Mouse (Mus musculus): Measurements from ENCODE around the gene Ipo7. TPM values are rescaled to one million over a fixed set of nuclear protein-coding genes. Genes with fewer than 3 reads are reported as not detected.
"Not testable (repeated sequence)": the region's sequence is repeated elsewhere in the genome, so short reads cannot be mapped to it uniquely, and the experiment has no call there.

Gene Ipo7
- 9.8 and 18.5 TPM in 2 replicates for polyA plus RNA-seq (2012; rRNA removed)

- DNase-seq (ENCODE audit: low read depth, low spot score), result peak; percentile 87
Observed at GRCm38 (mm10) chr7:110018117-110018630, at the start of gene Ipo7. Gene Ipo7, plus strand, starts transcription at chr7:110018274.

GRCm38 (mm10) chr7:109968924-109969450 lies 49.1 kb upstream of the Ipo7 start:
- 11% methylated on average over 1 of the region's 2 CpGs for WGBS

More at GRCm38 (mm10) chr7:110018117-110018630, at the start of gene Ipo7:
- under 1% methylated on average over 48 of the region's 48 CpGs for WGBS

GRCm38 (mm10) chr7:109969542-109969941 lies 48.5 kb upstream of the Ipo7 start:
- no peak for DNase-seq (ENCODE audit: low read depth, low spot score)

More at GRCm38 (mm10) chr7:109968924-109969450, 49.1 kb upstream of the Ipo7 start:
- no peak for DNase-seq (ENCODE audit: low read depth, low spot score)

DNA sequence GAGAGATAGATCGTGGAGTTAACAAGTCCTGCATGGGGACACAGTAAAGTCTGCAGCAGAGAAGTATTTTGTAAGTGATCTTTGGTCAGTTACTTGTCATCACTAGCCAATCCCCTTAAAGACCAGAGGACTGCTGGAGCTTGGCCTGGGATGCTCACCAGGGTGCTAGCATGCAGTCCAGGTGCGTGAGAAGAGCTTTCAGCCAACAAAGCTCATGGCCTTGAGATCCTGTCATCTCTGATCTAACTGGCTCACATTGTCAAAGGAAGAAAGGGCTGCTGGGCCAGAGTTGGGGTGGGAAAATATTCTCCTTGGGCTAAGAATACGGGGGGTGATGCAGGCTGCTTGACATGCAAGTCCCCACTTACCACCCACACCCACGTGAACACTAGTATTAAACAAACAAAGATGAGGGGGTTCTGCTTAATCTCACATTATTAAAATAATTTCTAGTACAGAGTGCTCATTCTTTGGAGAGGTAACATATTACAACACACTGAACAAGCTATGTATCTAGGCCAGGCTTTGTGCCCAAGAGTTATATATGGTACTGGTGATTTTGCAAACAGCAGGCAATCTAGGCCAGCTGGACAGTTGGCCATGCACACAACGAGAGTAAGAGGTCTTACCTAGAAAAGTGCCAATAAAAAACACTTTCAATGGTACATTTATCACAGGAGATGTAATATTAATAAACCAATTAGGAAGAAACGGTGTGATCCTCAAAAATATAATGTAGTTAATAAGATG lies 41.9 kb upstream of the Ipo7 start:
- WGBS, result 90% methylated on average over 6 of the region's 6 CpGs
- no peak for DNase-seq (ENCODE audit: low read depth, low spot score)

DNA sequence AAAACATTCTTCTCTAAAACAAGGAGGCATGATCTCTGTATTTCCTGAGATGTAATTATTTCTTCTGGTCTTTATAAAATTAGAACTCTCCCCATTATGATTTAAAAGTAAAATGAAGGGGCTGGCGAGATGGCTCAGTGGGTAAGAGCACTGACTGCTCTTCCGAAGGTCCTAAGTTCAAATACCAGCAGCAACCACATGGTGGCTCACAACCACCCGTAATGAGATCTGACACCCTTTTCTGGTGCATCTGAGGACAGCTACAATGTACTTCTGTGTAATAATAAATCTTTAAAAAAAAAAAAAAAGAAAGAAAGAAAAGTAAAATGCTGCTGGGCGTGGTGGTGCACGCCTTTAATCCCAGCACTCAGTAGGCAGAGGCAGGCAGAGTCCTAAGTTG lies 40.9 kb upstream of the Ipo7 start:
- DNase-seq (ENCODE audit: low read depth, low spot score), result not testable (repeated sequence)
- WGBS, result 65% methylated on average over 5 of the region's 5 CpGs

GRCm38 (mm10) chr7:109984608-109985007 lies 33.5 kb upstream of the Ipo7 start:
- not testable (repeated sequence) for DNase-seq (ENCODE audit: low read depth, low spot score)
- 59% methylated on average over 5 of the region's 5 CpGs for WGBS

DNA sequence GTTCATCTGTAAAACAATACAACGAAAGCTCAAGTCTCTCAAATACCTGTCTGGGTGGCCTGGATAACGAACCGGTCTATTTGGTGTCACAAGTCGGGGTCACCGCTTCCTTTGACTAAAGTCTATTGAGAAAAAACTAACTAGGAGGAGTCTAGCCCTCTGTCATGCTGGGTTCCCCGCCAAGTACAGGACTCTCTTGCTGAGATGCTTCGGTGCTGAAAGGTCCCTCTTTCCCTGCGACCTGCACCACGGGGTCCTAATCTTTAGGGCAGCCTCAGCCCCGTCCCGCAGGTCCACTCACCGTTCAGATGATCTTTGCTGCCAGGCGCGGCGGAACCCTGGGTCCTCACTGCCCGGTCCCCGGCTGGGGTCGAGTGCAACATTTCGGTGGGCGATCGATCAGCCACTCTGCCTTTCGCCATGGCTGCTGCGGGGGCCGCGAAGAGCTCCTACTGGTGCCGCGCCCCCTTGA lies 32.4 kb upstream of the Ipo7 start:
- DNase-seq (ENCODE audit: low read depth, low spot score), result no peak
- under 1% methylated on average over 27 of the region's 27 CpGs for WGBS

DNA sequence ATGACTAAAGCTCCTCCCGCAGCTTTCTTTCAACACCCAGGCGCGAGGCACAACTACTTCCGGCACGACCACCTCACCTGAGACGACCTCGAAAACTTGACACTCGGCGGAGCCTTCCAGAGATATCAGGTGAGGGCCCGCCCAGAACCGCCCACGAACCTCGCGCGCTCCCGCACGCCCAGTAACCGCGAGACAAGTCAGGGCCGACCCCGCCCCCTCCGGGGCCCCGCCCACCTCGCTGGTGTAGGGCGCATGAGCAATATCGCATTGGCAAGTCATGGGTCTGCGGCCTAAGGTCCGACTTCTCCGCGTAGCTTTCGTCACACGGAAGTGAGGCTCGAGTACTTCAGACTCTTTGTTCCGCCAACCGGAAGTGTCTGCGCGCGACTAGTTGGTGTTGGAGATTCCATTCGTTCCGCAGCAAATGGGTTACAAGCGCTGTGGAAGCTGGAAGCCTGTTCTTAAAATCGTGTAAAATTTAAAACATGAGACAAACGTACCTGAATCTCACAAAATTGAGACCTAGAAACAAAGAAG lies 31.9 kb upstream of the Ipo7 start:
- under 1% methylated on average over 43 of the region's 43 CpGs for WGBS

DNA sequence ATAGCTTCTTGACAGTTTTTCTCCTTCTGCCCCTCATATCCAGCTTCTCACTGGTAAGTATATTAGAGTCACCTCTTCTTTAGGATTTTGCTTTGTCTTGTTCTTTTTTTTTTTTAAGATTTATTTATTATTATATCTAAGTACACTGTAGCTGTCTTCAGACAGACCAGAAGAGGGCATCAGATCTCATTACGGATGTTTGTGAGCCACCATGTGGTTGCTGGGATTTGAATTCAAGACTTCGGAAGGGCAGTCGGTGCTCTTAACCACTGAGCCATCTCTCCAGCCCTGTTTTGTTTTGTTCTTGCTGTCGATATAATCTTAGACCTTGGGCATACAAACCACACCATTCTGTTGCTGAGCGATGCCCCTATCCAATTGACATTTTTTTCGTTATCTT lies 31.3 kb upstream of the Ipo7 start, which contains the start of gene Tmem41b:
Gene Tmem41b (minus strand): TSS at position 155 of the 400 bp plus-strand sequence.
- 30% methylated on average over 6 of the region's 6 CpGs for WGBS
- not testable (repeated sequence) for DNase-seq (ENCODE audit: low read depth, low spot score)

More for the DNA sequence above, 31.9 kb upstream of the Ipo7 start:
- peak; percentile 98 for DNase-seq (ENCODE audit: low read depth, low spot score)

DNA sequence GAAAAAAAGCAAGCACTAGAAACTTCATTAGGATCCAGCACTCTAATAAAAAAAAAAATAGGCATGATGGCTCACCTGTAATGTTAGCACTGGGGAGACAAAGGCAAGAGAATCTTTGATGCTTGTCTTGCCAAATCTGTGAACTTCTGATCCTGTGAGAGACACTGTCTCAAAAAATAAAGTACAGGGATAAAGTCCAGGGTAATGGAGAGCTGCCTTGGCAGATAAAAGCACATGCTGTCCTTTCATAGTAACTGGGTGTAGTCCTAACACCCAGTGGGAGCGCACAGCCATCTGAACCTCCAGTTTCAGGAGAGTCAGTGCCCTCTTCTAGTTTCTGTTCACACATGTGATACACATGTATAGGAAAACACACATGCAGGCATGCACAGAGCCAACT lies 26.8 kb upstream of the Ipo7 start:
- DNase-seq (ENCODE audit: low read depth, low spot score), result no peak
- 85% methylated on average over 1 of the region's 1 CpGs for WGBS

GRCm38 (mm10) chr7:109993157-109993959 lies 24.7 kb upstream of the Ipo7 start:
- WGBS, result 33% methylated on average over 2 of the region's 2 CpGs
- DNase-seq (ENCODE audit: low read depth, low spot score), result peak; percentile 96

GRCm38 (mm10) chr7:109998388-109998787 lies 19.7 kb upstream of the Ipo7 start:
- 36% methylated on average over 4 of the region's 4 CpGs for WGBS
- DNase-seq (ENCODE audit: low read depth, low spot score), result no peak

GRCm38 (mm10) chr7:110002092-110002491 lies 16.0 kb upstream of the Ipo7 start:
- DNase-seq (ENCODE audit: low read depth, low spot score), result no peak

GRCm38 (mm10) chr7:110002968-110003367 lies 15.1 kb upstream of the Ipo7 start:
- no peak for DNase-seq (ENCODE audit: low read depth, low spot score)
- 33% methylated on average over 20 of the region's 20 CpGs for WGBS

DNA sequence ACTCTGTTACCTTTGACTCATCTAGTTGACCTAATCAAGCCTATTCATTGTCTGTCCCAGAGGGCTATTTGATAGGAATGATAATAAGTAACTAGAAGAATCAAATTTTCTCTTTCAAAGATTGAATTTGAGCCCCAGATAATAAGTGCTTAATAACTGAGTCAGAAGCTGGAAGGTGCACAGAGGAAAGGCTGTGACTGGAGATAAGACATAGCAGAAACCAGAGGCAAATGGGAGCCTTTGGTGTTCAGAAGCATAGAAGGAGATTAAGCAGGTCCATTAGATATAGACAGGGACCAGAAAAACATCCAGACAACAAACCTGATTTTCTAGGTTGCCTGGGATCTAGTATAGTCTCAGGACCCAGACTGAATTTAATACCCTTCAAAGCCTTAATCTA lies 12.1 kb upstream of the Ipo7 start:
- no peak for DNase-seq (ENCODE audit: low read depth, low spot score)

GRCm38 (mm10) chr7:110006471-110007195 lies 11.4 kb upstream of the Ipo7 start:
- WGBS, result 83% methylated on average over 5 of the region's 5 CpGs
- DNase-seq (ENCODE audit: low read depth, low spot score), result no peak

DNA sequence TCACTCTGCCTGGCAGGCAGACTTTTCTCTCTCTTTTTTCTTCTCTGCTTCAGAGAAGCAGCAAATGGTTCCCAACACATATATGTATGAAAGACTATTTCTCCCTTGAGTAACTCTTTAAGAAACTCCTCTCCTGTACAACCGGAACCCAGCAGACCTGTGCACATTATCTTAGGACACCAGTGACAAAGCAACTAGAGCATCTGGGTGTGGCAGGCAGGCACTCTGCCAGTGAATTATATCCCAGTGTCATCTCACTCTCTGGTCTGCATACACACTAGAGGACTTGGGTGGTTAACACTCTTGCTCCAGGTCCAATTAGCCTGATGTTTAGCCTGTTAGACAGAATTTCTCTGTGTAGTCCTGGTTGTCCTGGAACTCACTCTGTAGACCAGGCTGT lies 9.6 kb upstream of the Ipo7 start:
- no peak for DNase-seq (ENCODE audit: low read depth, low spot score)
- whole genome bisulfite sequencing, result 88% methylated on average over 1 of the region's 1 CpGs

GRCm38 (mm10) chr7:110009084-110009483 lies 9.0 kb upstream of the Ipo7 start:
- WGBS, result 79% methylated on average over 6 of the region's 6 CpGs
- no peak for DNase-seq (ENCODE audit: low read depth, low spot score)

- 71% methylated on average over 1 of the region's 1 CpGs for WGBS
Observed at GRCm38 (mm10) chr7:110011417-110011816, 6.7 kb upstream of the Ipo7 start.

More at GRCm38 (mm10) chr7:110011417-110011816, 6.7 kb upstream of the Ipo7 start:
- DNase-seq (ENCODE audit: low read depth, low spot score), result no peak

Data from large intestine, adult 2 months (tissue).